Mouse (Mus musculus) cerebellum, adult 2 months (tissue): ENCODE results near the gene Olfr221.

Experiments
- CTCF ChIP-seq: fragments of 200-500 bp; IDR thresholded peaks from 2 replicates; pipeline ENCODE4 v1.5.1; 2011; ENCODE audit warnings: low read depth, mild to moderate bottlenecking, control low read depth, low read length, moderate library complexity, borderline replicate concordance; ENCODE audit not compliant: insufficient read depth
- POLR2A ChIP-seq: fragments of 200-500 bp; IDR thresholded peaks from 2 replicates; pipeline ENCODE4 v1.6.1; 2011; ENCODE audit warnings: low read length, control low read depth, borderline replicate concordance; ENCODE audit not compliant: insufficient read depth

DNA sequence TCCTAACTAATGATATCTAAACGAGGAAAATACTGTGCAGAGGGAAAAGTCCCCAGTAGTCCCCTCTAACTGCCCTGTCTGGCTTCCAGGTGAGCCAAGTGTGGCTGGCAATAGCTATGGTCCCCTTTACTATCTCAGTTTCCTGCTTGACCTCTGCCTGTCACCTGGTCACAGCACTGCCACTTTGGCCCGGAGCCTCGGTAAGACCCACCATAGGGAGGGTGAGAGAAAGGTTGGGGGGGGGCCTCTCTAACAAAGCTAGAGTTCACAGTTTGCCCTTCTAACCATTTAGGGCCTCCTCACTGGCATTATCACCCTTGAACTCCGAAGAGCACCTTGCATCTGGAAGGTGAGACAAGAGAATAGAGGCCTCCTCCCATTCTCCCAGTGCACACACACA, 24.6 kb downstream of the Olfr221 start:
- TF ChIP-seq CTCF = no peak
- no peak for TF ChIP-seq POLR2A
